Mouse (Mus musculus): ENCODE measurements around the gene Stk24.

Stk24 gene

GRCm38 (mm10) chr14:121378243-121379115 is 1.3 kb downstream of the Stk24 start:
- DNase-seq: peak; percentile 75

GRCm38 (mm10) chr14:121376566-121376965 is 3.2 kb downstream of the Stk24 start:
- DNase-seq: no peak

GRCm38 (mm10) chr14:121373901-121374300 is 5.9 kb downstream of the Stk24 start:
- no peak for DNase-seq

GRCm38 (mm10) chr14:121373020-121373419 is 6.8 kb downstream of the Stk24 start:
- DNase-seq: no peak

GRCm38 (mm10) chr14:121371911-121372820 is 7.6 kb downstream of the Stk24 start:
- no peak for DNase-seq

GRCm38 (mm10) chr14:121369385-121369784 is 10.4 kb downstream of the Stk24 start:
- no peak for DNase-seq

- no peak for DNase-seq
Measured at GRCm38 (mm10) chr14:121368108-121368705, 11.6 kb downstream of the Stk24 start.

- DNase-seq: no peak
Measured at GRCm38 (mm10) chr14:121365991-121366728, 13.7 kb downstream of the Stk24 start.

GRCm38 (mm10) chr14:121365390-121365789 is 14.4 kb downstream of the Stk24 start:
- DNase-seq: no peak

GRCm38 (mm10) chr14:121364282-121364681 is 15.5 kb downstream of the Stk24 start:
- DNase-seq: no peak

GRCm38 (mm10) chr14:121361319-121362114 is 18.3 kb downstream of the Stk24 start:
- no peak for DNase-seq

- DNase-seq: peak; percentile 23
Measured at GRCm38 (mm10) chr14:121359850-121360249, 20.0 kb downstream of the Stk24 start.

- DNase-seq: no peak
Measured at GRCm38 (mm10) chr14:121359015-121359414, 20.8 kb downstream of the Stk24 start.

GRCm38 (mm10) chr14:121358327-121358726 is 21.5 kb downstream of the Stk24 start:
- DNase-seq: no peak

- no peak for DNase-seq
Measured at GRCm38 (mm10) chr14:121356336-121356862, 23.4 kb downstream of the Stk24 start.

- DNase-seq: no peak
Measured at GRCm38 (mm10) chr14:121355732-121356131, 24.1 kb downstream of the Stk24 start.

- no peak for DNase-seq
Measured at GRCm38 (mm10) chr14:121353648-121354377, 26.0 kb downstream of the Stk24 start.

GRCm38 (mm10) chr14:121352744-121353143 is 27.1 kb downstream of the Stk24 start:
- no peak for DNase-seq

- DNase-seq: no peak
Measured at GRCm38 (mm10) chr14:121351737-121352136, 28.1 kb downstream of the Stk24 start.

- no peak for DNase-seq
Measured at GRCm38 (mm10) chr14:121350011-121350410, 29.8 kb downstream of the Stk24 start.

GRCm38 (mm10) chr14:121349291-121349690 is 30.5 kb downstream of the Stk24 start:
- no peak for DNase-seq

All from embryo, embryonic 11 days (tissue).